Mouse (Mus musculus) heart, postnatal 10 days (tissue): Measurements from ENCODE around the gene Col4a5. TPM values are rescaled to one million over a fixed set of nuclear protein-coding genes. Genes with fewer than 3 reads are reported as not detected.

Experiments used
- DNase-seq, 2 experiments: peaks; one replicate each; pipeline ENCODE4 v3.0.0; 2021
- intact Hi-C: fragments of 180-260 bp; cut with DNase I; formaldehyde crosslinking; loops from one replicate; pipeline ENCODE4 v1.15.1; 2025
- total RNA-seq, 2 experiments: library from RNA; stranded (reverse); gene quantifications; 2 replicates each; pipeline ENCODE4 v1.2.3; 2021

Gene Col4a5
- 10 to 100 TPM; 66.9 to 76.9 TPM for total RNA-seq

DNA sequence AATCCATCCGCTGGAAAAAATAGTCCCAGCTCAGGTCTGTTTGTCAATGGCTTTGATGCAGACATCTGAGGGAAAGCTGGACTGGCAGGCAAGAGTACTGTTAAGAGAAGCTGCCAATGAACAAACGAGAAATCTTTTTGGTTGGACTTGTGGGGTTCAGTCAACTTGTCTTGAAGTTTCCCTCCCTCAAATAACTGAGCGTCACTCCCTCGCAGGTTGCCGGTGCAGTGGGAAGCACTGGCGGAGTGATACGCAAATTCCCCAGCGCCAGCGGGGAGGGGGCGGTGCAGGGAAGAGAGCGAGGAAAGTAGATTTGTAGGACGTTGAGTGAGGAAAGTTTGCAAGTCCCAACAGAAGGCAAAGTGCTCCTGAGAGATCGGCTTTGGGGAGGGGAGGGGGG lies at the start of gene Col4a5:
Col4a5 (plus strand) TSS at position 276 of the 400 bp plus-strand sequence.
- DNase-seq = peak; percentile 73 to 75
- intact Hi-C loops = no loop called here

DNA sequence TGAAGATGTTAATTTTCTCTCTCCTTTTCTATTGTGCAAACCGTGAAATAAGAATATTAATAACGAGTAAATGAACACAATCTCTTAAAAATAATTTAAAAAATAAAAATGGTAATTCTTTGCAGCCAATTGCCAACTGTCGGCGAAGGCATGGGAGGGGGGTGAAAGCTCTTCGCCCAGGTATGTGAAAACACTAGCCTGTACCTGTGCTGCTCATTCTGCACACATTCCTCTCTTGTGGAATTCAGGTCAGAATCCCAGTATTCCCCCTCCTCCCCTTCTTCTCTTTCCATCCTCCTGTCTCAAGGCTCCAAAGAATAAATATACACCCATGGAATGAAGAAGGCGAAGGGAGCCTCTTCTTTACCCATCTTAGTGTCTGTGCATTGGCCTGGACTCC lies 38.4 kb upstream of the Col4a5 start:
- no peak for DNase-seq
- intact Hi-C loops = no loop called here

DNA sequence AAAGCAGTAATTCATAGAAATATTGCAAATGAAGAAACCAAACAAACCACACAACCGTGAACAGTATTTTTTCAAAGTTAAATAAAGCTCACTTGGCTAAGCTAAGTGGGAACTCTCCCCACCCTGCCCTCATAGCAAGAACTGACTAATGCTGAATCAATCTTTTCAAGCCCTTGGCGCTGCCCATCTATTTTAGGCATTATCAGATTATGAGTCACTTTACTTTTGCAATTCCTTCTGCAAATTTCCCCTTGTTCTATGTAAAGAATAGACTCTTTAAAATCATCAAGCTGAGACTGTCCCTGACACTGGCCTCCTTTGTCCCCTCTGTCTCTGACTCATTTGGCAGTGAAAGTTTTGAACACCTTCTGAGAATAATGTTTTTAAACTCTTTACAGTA lies 35.8 kb upstream of the Col4a5 start:
- DNase-seq = no peak
- intact Hi-C loops = no loop called here

DNA sequence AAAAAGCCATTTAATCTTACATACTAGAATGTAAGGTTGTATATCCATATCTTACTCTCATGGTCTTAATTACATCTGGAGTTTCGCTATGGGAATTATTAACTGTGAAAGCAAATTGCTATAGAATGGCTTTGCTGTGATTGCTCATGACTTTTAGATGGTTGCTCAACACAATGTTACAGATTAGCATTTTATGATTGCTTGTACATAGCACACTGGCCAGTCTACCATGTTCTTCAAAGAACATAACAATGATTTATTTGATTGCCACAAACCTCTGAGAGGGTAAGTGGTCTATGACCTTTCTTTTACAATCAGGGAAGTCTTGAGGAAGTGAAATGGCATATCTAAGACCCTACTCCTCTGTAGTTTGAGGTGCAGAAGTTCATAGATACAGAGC lies 27.2 kb upstream of the Col4a5 start:
- DNase-seq = no peak
- intact Hi-C loops = no loop called here

DNA sequence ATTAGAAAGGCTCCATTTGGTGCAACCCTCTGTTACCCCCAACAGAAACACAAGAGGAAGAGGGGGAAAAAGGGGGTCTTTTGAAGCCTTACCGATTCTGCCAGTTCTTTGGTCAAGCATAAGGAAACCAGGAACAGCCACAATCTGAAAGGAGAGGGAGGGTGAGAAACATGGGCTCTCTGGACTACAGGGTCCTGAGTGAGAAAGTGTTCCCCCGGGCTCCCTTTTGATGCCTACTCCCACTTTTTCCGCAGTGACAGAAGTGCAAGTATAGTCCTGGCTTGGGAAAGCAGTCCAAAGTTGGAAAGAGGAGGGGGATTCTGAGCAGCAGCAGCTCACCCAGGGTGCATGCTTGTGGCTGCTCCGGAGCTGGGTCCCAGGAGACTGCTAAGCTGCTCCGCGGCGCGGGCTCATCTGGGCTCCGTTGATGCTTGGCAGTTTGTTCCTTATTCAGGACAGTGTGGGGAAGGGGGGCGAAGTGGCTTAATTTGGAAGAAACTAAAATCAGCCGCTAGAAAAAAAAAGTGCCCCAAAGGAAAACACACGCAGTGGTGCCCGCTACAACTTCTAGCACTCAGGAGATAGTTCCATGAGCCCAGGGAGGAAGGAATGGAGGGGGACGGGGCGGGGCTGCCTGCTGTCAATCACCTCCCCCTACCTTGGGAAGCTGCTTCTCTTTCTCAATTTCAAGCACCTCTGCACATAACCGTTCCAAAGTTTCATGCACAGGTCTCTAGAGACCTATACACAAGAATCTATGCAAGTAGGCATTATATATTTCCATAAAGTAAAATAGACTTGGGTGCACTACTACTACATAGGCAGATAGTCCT lies 1.5 kb upstream of the Col4a5 start, which contains the start of gene Col4a6:
Col4a6 (minus strand) TSS at position 607 of the 833 bp plus-strand sequence.
- peak; percentile 8 to 9 for DNase-seq
- intact Hi-C loops = no loop called here

DNA sequence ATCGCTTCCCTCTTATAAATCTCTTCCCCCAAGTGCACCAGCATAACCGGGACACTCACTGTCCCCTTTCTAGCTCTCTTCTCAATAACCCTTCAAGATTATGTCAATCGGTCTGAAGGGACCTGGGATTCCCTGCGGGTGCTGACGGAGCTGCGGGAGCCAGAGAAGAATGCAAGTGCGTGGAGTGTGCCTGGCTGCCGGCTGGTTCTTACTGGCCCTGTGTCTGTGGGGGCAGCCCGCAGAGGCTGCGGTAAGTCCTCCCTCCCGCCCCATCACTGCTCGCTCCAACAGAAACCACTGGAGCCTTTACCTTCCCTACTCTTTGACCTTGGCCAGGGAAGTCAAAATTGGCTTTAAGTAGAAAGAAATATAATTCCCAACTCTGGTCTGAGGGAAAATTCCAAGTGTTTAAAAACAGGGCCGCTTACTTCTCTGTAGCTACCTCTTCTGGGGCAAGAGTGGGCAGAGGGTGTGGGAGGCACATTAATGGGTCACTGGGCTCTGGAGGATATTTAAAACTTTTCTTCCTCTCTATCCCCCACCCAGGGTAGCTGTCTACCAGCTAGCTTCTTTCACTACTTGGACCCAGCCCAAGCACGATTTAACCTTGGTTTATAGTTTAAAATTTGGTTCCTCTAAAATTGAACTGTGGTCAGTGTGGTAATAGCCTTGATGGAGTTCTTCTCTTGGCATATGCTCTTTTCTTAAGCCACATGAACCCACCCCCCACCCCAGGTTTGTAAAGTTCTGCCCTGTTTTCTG lies 562 bp downstream of the Col4a5 start:
- DNase-seq = peak; percentile 15 to 37
- intact Hi-C loops = no loop called here

DNA sequence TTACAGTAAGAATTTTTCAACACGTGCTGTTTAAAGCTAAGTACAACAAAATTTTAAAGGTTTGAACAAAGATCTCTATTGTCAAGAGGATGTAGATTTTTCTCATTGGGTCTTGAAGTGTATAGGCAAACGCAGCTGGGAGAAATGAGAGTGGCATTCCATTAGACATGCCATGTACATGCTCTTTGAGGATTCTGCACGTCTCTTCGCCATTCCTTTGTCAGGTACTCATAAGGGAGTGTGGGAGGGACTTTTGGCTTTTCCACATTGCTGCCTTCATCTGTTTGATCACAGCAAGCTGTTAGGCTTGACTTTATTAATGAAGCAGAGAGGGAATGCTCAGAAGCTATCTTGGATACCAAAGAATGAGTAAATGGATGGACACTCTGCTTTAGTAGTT lies 19.4 kb downstream of the Col4a5 start:
- no peak for DNase-seq
- intact Hi-C loops = no loop called here

DNA sequence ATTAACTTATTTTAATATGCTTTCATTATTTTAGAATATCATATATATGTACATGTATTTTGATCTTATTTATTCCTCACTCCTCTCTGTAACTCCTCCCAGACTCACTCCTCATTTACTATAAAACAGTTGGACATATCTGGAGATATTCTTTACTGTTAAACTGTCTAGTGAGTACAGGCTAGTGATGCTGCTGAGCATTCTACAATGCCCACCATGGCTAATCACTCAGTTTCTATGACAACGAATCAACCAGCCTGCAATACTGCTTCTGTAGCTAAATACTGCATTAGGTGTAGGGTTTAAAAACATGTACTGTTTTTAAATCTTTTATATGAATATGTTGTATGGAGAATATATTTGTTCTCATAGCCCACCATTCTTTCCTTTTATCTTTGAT lies 27.9 kb downstream of the Col4a5 start:
- intact Hi-C loops = no loop called here
- no peak for DNase-seq

DNA sequence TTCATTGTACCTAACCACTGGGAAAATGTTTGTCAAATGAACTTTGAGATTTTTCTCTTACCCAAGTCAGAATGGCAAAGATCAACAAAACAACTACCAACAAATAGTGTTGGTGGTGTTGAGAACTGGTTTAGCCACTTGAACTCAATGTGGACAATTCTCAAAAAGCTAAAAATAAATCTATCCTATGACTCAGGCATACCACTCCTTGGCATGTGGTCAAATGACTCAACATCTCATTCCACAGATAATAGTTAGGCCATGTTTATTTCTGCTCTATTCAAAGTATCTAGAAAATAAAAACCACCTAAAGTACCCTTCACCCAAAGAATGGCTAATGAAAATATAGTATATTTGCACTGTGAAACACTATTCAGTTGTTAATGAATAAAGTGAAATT lies 58.3 kb downstream of the Col4a5 start:
- intact Hi-C loops = no loop called here
- DNase-seq = peak; percentile 44 to 51

DNA sequence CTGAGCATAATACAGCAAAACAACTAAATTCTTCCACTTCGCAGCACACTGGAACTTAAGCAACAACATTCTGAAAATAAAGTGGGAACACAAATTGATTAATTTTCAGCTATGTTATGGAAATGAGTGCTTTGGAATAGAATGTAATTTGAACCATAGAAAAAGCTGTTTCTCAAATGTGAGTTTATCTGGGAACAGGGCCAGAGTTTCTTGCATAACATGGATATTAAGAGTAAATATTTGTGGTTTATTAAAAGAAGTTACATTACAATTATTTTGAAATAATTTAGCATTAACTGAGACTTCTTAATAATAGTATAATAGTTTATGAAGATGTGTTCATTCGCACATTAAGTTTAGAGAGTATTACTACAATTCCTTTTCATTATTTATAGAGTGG lies 72.3 kb downstream of the Col4a5 start:
- intact Hi-C loops = no loop called here
- DNase-seq = no peak

DNA sequence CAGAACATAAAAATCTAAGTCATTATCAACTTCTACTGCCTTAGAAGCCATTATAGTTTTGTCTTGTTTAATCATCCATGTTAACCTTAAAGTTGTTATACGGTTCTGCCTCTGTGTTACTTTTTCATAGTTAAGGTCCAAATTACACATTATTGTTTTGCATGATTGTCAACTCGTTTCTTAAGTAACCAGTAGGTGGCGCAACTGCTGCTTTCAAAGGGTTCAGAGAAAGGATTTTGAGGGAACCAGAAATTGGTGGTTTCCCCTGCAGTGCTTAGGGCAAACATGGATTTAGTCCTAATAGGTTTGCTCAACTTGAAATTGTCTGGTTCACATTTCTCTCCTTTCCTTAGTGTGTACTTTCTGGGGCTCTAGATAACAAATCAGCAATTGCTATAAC lies 115.1 kb downstream of the Col4a5 start:
- peak; percentile 1 to 2 for DNase-seq
- intact Hi-C loops = no loop called here

DNA sequence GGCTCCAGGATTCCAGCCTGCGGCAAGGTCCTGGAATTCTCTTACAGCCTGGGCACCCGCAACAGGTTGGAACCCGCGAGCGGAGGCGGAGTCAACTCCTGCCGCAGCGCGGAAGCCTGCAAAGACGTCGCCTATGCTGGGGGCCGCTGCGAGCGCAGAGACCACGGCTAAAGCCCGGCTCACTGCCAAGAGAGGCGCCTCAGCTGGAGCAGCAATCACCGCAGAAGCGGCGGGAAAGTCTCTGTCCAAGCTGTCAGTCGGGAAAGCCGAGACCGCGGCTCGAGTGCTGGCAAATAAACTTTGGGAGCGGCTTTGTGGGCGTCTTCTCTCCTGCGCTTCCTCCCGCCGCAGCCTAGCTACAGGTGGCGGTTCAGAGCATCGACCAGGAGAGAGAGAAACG lies 246.5 kb downstream of the Col4a5 start:
- peak in 1 of 2 experiments; percentile 4 for DNase-seq
- intact Hi-C loops = no loop called here

DNA sequence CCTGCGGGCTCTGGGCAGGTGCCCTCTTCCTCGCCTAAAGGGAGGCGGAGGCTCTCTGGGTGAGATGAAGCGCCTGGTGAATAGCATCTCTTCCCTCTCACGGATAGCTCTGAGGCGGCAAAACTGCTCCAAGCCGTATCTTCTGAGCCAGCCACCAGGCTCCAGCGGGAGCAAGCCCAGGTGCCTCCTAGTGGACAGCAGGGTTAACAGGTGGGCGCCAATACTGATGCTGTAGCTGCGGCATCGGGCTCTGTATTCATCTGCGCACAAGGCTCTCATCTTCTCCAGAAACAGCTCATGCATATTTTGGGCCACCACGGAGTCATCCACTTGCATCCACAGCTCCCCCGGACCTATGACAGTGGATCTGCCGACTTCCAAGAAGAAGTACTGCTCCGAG lies 248.8 kb downstream of the Col4a5 start:
- no peak for DNase-seq
- intact Hi-C loops = no loop called here

DNA sequence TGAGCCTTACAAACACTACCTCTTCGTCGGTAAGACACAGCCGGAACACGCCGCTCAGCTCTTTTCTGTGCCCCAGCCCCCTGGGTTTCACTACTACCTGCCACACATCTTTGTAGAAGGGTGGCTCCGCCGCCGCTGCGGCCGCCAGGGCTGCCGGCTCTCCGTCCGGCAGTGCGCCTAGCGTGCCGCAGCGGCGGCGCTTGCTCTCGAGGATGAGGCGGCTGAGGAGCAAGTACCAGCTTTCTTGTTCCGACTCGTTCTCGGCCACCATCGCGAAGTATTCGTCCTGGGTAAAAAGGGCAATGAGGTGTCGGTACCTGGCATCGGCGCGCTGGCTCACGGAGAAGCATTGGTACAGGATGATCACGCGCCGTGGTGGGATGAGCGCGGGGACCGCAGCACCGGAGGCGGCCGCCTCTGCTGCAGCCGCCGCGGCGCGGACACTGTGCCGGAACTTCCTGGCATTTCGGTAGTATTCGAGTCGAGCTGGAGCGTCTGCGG lies 249.3 kb downstream of the Col4a5 start:
- intact Hi-C loops = no loop called here
- DNase-seq = no peak

DNA sequence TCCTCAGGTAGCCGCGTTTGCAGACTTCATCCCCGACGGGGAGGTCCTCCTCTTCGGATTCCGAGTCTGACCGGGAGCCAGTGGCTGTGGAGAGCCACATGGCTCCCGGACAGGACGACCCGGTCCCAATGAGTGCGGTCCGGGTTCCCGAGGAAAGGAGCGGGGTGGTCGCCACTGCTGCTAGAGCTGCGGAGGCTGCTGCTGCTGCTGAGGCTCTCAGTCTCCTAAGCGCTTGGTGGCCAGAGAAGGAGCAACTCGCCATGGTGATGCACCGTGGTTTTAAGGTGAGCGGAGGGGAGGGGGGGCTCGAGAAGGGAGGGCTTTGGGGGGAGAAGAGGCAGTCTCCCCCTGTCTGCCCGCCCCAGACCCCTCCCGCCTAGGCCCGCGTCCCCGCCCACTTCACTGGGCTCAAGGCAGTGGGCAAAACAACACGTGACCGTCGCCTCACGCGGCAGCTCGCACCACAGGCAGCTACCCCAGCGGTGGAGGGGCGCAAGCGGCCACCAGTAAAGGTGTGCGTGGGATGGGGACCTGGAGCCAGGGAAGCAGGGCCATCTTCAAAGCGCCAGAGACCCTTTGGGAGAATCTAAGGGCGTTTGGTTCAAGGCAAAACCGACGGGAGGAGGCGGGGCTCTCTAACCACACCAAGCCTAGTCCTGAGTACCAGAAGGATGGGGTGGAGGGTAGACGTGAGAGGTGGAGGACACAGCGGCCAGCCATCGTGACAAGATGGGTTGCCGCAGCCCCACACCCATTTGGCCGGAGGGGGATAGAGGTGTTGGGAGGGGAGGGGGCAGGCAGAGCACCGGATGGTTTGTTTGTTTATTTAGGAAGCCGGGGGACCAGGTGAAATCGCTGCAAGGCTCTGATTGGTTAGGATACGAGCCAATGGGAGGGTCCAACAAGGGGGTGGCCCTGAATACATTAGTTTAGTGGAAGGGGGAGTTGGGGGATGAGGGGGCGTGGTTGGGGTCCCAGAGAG lies 250.0 kb downstream of the Col4a5 start, which contains the start of gene Irs4:
Irs4 (minus strand) TSS at position 327 of the 982 bp plus-strand sequence.
- intact Hi-C loops = no loop called here
- DNase-seq = no peak

DNA sequence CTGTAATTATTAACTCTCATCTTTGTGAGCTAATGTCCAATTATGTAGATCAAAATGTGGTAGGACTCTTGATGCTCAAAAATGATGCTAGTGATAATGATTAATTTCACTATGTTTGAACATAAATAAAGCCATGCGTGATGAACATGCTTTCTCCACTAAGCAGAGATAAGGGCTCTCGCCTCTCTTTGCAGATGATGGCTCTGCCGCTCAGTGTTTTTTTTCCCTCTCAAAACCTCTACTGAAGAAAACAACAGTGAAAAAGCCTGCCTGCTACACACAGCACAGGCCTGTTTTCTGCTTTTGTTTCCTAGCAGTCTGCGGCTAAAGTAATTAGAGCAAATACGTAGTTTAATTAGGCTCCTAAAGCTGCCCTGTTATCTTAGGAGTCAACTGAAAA lies 254.4 kb downstream of the Col4a5 start:
- intact Hi-C loops = no loop called here
- no peak for DNase-seq
